Mouse (Mus musculus): Measurements from ENCODE around the gene Sarm1.

DNA sequence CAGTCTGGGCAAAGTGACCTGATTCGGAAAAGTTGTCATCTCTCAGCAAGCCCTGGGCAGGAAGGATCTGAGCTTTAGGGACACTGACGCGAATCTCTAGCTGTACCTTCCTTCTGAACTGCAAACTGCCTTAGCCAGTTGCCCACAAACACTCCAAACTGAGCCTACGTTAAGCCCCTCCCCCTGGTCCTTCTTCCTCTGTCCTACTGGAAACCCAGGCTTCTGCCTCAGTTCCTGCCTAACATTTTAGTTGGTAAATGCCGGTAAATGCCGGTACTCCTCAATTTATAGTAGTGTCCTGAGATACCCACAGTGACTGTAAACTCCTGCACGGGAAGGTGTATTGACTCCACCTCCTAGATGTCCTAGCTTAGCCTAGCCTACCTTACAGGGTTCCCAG is 13.9 kb downstream of the Sarm1 start:
- TF ChIP-seq MAZ (IDR thresholded peaks at IDR 0.05; ENCODE audit: low read depth, low read length) (no peak), POLR2A (IDR thresholded peaks at IDR 0.05; ENCODE audit: low read depth, low read length) (no peak), CTCF (conservative IDR thresholded peaks at IDR 0.05 in 1 of 2, IDR thresholded peaks at IDR 0.05 in 1 of 2; ENCODE audit: low read depth in 2 of 2, low read length in 2 of 2) (no peak), USF1 (IDR thresholded peaks at IDR 0.05; ENCODE audit: low read depth, low read length) (no peak), RAD21 (IDR thresholded peaks at IDR 0.05; ENCODE audit: low read depth, low read length) (no peak), MXI1 (IDR thresholded peaks at IDR 0.05; ENCODE audit: low read depth, low read length) (no peak), ZKSCAN1 (IDR thresholded peaks at IDR 0.05; ENCODE audit: borderline replicate concordance, low read depth, low read length) (no peak), ZC3H11A (IDR thresholded peaks at IDR 0.05; ENCODE audit: low read depth, low read length) (no peak), USF2 (conservative IDR thresholded peaks at IDR 0.05; ENCODE audit: low read depth, low read length) (no peak)

Measured in CH12.LX (cell line).